Mouse (Mus musculus) heart, postnatal 0 days (tissue): Measurements from ENCODE around the gene Znhit6. TPM values are rescaled to one million over a fixed set of nuclear protein-coding genes. Genes with fewer than 3 reads are reported as not detected.

Source experiments
- ATAC-seq: fragments of 200-750 bp; cut with Nextera tagmentation; 2 replicates; pipeline ENCODE4 v1.8.0; 2017; ENCODE audit warnings: low read depth, moderate number of reproducible peaks, moderate library complexity; ENCODE audit not compliant: insufficient read depth
- DNase-seq: peaks from one replicate; pipeline ENCODE4 v3.0.0-alpha.2; 2016; ENCODE audit warnings: low spot score
- H3K27ac ChIP-seq: fragments of 300-500 bp; sonication (generic); 2 replicates; pipeline ENCODE4 v1.5.1; 2014; ENCODE audit warnings: low read depth, mild to moderate bottlenecking
- H3K27me3 ChIP-seq: fragments of 300-500 bp; sonication (generic); 2 replicates; pipeline ENCODE4 v1.6.1; 2014; ENCODE audit warnings: low read length, mixed read lengths; ENCODE audit not compliant: control insufficient read depth, insufficient read depth
- H3K36me3 ChIP-seq: fragments of 300-500 bp; sonication (generic); replicated peaks from 2 replicates; pipeline ENCODE4 v1.6.1; 2014; ENCODE audit warnings: low read length, mixed read lengths; ENCODE audit not compliant: control insufficient read depth, insufficient read depth
- H3K4me1 ChIP-seq: fragments of 300-500 bp; sonication (generic); 2 replicates; pipeline ENCODE4 v1.6.1; 2014; ENCODE audit warnings: antibody characterized with exemption; ENCODE audit not compliant: control insufficient read depth, insufficient read depth
- H3K4me2 ChIP-seq: fragments of 300-500 bp; sonication (generic); 2 replicates; pipeline ENCODE4 v1.6.1; 2014; ENCODE audit warnings: low read depth, mild to moderate bottlenecking, low read length, moderate library complexity
- H3K4me3 ChIP-seq: fragments of 300-500 bp; sonication (generic); 2 replicates; pipeline ENCODE4 v1.5.1; 2014; ENCODE audit warnings: low read depth, low read length
- H3K9ac ChIP-seq: fragments of 300-500 bp; sonication (generic); replicated peaks from 2 replicates; pipeline ENCODE4 v1.6.1; 2014; ENCODE audit warnings: low read depth, low read length, mixed read lengths
- H3K9me3 ChIP-seq: fragments of 300-500 bp; sonication (generic); replicated peaks from 2 replicates; pipeline ENCODE4 v1.6.1; 2016; ENCODE audit warnings: low read length; ENCODE audit not compliant: control insufficient read depth
- CTCF ChIP-seq: IDR thresholded peaks from 2 replicates; pipeline ENCODE4 v1.5.1; 2016; ENCODE audit warnings: antibody characterized with exemption, control low read depth, low read depth
- EP300 ChIP-seq: IDR thresholded peaks from 2 replicates; pipeline ENCODE4 v1.6.1; 2016; ENCODE audit warnings: antibody characterized with exemption, low read depth
- WGBS: fragments of 180-500 bp; shearing (Covaris S2); extraction: QIAGEN DNeasy Blood & Tissue Kit; methylation state at CpG from one replicate; pipeline ENCODE4 v1.1.7; 2014; 5-methylcytosine and 5-hydroxymethylcytosine counted together
- polyA plus RNA-seq: library from polyadenylated mRNA; unstranded; fragments of >200 nt; fragmentation: Nextera tagmentation; extraction: Ambion mirVana; gene quantifications from 2 replicates; pipeline ENCODE4 v1.2.1, GENCODE M21; 2015
- total RNA-seq: library from RNA; depleted of rRNA; stranded (reverse); fragments of >200 nt; gene quantifications from 2 replicates; pipeline ENCODE4 v1.2.3, GENCODE M21; 2014; ENCODE audit warnings: low replicate concordance

Gene Znhit6
- total and polyA plus RNA-seq, 2 experiments from 2014 or later: 8.4 to 17.5 TPM

DNA sequence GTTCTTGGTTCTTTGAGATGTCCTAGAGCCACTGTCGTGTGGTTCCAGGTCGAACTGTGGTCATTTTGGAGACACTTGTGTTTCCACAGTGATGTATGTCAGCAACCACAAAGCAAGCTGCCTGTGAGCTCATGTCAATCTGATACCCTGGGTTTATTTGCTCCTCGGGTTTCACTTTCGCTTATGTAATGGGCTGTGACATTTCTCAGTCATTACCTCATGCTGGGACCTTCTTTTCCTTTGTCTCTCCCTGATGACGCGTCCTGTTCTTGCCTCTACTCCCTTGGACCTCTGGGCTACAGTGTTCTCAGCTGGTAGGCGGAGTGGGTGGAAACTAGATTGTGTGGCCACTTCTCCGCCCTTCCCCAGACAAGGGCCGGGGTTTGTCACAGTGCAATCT is 42.3 kb downstream of the Znhit6 start:
- no peaks in the 10 kb centered on the region for H3K36me3 ChIP-seq
- H3K4me3 ChIP-seq: no peak overlapping the region
- H3K27me3 ChIP-seq: no peaks in the 10 kb centered on the region
- H3K9me3 ChIP-seq: no peaks in the 10 kb centered on the region
- H3K27ac ChIP-seq: no peak overlapping the region
- DNase-seq (peak; percentile 57), ATAC-seq (peak; percentile 45; the same call in 1 of the 2 replicates)
- H3K9ac ChIP-seq: no peak overlapping the region
- TF ChIP-seq EP300: no peak
- no peak for TF ChIP-seq CTCF
- H3K4me1 ChIP-seq: no peaks in the 10 kb centered on the region; the same call in 1 of the 2 replicates
- no peak overlapping the region for H3K4me2 ChIP-seq
- 46% methylated on average over 9 of the region's 9 CpGs for WGBS

DNA sequence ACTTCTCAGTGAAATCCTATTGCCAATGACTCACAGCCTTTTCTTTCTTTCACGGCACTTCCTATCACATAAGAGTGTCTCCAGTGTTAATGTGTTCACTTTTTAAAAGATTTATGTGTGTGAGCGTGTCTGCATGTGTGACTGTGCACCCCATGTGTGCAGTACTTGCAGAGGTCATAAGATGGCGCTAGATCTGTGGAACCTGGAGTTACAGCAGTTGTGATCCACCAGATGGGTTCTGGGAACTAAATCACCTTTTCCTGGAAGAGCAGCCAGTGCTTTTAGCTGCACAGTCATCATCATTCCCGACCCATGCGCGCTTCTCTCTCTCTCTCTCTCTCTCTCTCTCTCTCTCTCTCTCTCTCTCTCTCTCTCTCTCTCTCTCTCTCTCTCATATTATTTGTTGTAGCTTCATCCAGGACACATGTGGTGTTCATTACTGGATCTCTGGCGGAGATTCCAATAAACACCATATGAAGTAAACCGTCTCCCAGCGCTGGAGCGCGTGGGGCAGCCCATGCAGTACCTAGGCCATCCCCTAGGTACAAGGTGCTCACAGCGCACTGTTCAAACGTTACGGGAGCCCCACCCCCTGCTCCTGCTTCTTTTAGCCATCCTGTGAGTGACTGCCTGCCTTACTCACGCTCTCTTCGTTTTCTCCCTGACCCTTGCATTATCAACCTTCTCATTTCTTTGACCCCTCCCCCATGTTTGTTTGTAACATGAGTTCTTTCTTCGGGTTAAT is 43.8 kb downstream of the Znhit6 start:
- H3K36me3 ChIP-seq: no peaks in the 10 kb centered on the region
- H3K27ac ChIP-seq: no peak overlapping the region
- DNase-seq (no peak), ATAC-seq (no peak)
- no peak overlapping the region for H3K4me3 ChIP-seq
- H3K4me1 ChIP-seq: no peaks in the 10 kb centered on the region; the same call in 1 of the 2 replicates
- no peak overlapping the region for H3K9ac ChIP-seq
- no peak overlapping the region for H3K4me2 ChIP-seq
- H3K27me3 ChIP-seq: no peaks in the 10 kb centered on the region
- no peaks in the 10 kb centered on the region for H3K9me3 ChIP-seq
- WGBS: 90% methylated on average over 17 of the region's 17 CpGs
- no peak for TF ChIP-seq CTCF
- no peak for TF ChIP-seq EP300

DNA sequence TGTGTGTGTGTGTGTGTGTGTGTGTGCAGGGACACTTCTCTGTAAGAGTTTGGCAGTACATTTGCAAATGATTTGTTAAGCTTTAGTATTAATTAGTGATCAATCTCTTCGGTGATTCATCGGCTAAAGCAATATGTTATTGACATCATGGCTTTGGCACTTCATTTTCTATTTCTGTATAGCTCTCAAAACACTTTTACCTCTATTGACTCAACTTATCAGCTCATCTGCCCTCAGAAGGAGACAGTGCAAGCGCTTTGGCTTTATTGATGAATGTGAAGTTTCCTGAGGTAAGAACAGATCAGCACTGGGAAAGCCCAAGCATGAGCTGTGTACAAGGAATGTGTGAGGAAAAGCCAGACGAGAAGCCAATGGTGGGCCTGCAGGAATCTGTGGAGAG is 45.2 kb downstream of the Znhit6 start:
- Histone ChIP-seq H3K4me2 (no peak overlapping the region), H3K27ac (no peak overlapping the region), H3K36me3 (no peaks in the 10 kb centered on the region), H3K4me1 (no peaks in the 10 kb centered on the region), H3K4me3 (no peak overlapping the region), H3K9me3 (no peaks in the 10 kb centered on the region), H3K27me3 (no peaks in the 10 kb centered on the region), H3K9ac (no peak overlapping the region)
- DNase-seq (no peak), ATAC-seq (no peak)
- TF ChIP-seq EP300 (no peak), CTCF (no peak)
- 79% methylated on average over 4 of the region's 4 CpGs for WGBS

DNA sequence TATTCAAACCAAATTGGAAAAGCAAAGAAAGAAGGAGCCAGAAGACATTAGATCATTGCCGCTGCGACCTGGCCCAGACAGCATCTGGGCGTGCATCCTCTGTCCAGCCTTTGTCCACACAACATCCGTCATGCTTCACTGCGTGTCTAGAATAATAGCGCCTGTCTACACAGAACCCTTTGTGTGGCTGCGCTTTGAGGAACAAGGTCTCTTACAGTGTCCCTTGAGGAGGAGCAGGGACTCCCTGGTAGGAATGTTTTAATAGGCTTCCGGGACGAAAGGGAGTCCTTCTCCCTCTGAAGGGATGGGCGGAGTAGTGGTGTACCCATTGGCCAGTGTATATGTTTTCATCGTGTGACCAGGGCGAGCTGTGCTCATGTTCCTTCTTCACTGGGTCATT is 47.0 kb downstream of the Znhit6 start:
- no peaks in the 10 kb centered on the region for H3K36me3 ChIP-seq
- no peak overlapping the region for H3K4me3 ChIP-seq
- H3K4me2 ChIP-seq: no peak overlapping the region
- H3K27me3 ChIP-seq: no peaks in the 10 kb centered on the region
- no peaks in the 10 kb centered on the region for H3K9me3 ChIP-seq
- no peak overlapping the region for H3K9ac ChIP-seq
- DNase-seq: no peak
- 0 out of 2 replicates have a peak, but pooled peaks have one; percentile 4 for ATAC-seq
- 77% methylated on average over 12 of the region's 12 CpGs for WGBS
- TF ChIP-seq EP300 (no peak), CTCF (no peak)
- no peaks in the 10 kb centered on the region for H3K4me1 ChIP-seq
- no peak overlapping the region for H3K27ac ChIP-seq

DNA sequence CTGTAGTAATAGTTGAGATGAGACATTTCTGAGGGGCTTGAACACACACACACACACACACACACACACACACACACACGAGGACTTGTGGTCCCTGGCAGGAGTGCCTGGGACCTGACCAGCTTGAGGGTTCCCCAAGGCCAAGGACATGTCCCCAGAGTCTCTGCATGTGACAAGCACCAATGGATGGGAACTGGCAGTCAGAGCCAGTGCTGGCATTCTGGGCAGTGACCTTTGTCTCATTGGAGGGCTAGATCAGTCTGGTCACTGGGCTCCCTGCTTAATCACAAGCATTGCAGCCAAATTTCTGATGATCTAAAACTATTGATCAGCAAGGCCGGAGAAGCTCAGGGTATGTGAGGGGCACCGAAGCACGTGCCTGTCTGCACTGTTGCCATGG is 48.8 kb downstream of the Znhit6 start:
- WGBS: 89% methylated on average over 4 of the region's 4 CpGs
- H3K27me3 ChIP-seq: no peaks in the 10 kb centered on the region
- H3K4me3 ChIP-seq: no peak overlapping the region
- H3K9ac ChIP-seq: no peak overlapping the region
- TF ChIP-seq EP300 (no peak), CTCF (no peak)
- H3K36me3 ChIP-seq: no peaks in the 10 kb centered on the region
- no peak for ATAC-seq
- DNase-seq: no peak
- H3K27ac ChIP-seq: no peak overlapping the region
- H3K4me1 ChIP-seq: no peaks in the 10 kb centered on the region
- H3K4me2 ChIP-seq: no peak overlapping the region
- no peaks in the 10 kb centered on the region for H3K9me3 ChIP-seq

DNA sequence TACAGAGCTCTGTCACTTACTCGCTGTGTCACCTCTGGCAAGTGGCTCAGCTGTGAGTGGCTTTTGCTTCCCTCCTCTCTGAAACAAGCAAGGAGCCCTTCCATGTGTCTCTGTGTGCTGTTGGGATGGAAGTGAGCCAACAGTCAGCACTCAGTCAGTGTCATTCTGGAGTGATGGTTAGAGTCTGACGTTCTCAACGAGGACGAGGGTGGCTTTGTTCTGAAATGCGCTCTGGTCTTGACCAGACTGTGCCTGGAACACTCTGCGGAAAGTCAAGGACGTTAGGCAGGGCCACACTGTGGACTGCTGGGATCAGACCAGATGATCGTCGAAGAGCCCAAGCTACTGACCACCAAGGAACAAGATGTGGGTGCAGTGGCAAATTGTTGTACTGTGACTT is 49.5 kb downstream of the Znhit6 start:
- Histone ChIP-seq H3K4me2 (no peak overlapping the region), H3K27me3 (no peaks in the 10 kb centered on the region), H3K4me3 (no peak overlapping the region), H3K9ac (no peak overlapping the region), H3K4me1 (no peaks in the 10 kb centered on the region), H3K27ac (no peak overlapping the region), H3K9me3 (no peaks in the 10 kb centered on the region), H3K36me3 (no peaks in the 10 kb centered on the region)
- no peak for TF ChIP-seq CTCF
- TF ChIP-seq EP300: no peak
- no peak for DNase-seq
- 59% methylated on average over 9 of the region's 9 CpGs for WGBS
- ATAC-seq: no peak
